Mouse (Mus musculus): ENCODE data around the gene Man1c1. TPM values are rescaled to one million over a fixed set of nuclear protein-coding genes. Genes with fewer than 3 reads are reported as not detected.

The Man1c1 gene
- total and polyA plus RNA-seq, 3 experiments = 0.05 TPM; not detected in 2

- ATAC-seq (ENCODE audit: extremely low read depth, insufficient number of reproducible peaks, low FRiP score, poor library complexity, severe bottlenecking) (no peak), DNase-seq (ENCODE audit: low spot score) (no peak)
- Histone ChIP-seq H3K9me3 (replicated peaks) (no peaks in the 10 kb centered on the region), H3K4me1 (ENCODE audit: insufficient read depth, low read depth, low read length) (peaks cover 80% of the 10 kb centered on the region), H3K4me3 (ENCODE audit: low read depth, low read length) (no peak overlapping the region; the same call in 1 of the 2 replicates), H3K27me3 (ENCODE audit: insufficient read depth, low read length) (no peaks in the 10 kb centered on the region), H3K36me3 (replicated peaks) (peaks cover 98% of the 10 kb centered on the region)
- TF ChIP-seq TAL1 (conservative IDR thresholded peaks at IDR 0.05; ENCODE audit: low read depth, low read length) (no peak), GATA2 (IDR thresholded peaks at IDR 0.05; ENCODE audit: borderline replicate concordance, low read depth, low read length) (no peak), POLR2AphosphoS5 (IDR thresholded peaks at IDR 0.05; ENCODE audit: insufficient replicate concordance, low read depth, low read length) (no peak), GATA1 (IDR thresholded peaks at IDR 0.05; ENCODE audit: borderline replicate concordance, low read length) (no peak), CTCF (IDR thresholded peaks at IDR 0.05; ENCODE audit: low read depth, low read length) (no peak)
Observed at GRCm38 (mm10) chr4:134750263-134750662, 46.2 kb upstream of the Man1c1 start.

- Histone ChIP-seq H3K36me3 (replicated peaks) (peaks cover 98% of the 10 kb centered on the region), H3K9me3 (replicated peaks) (no peaks in the 10 kb centered on the region), H3K4me3 (ENCODE audit: low read depth, low read length) (no peak overlapping the region), H3K27me3 (ENCODE audit: insufficient read depth, low read length) (no peaks in the 10 kb centered on the region), H3K4me1 (ENCODE audit: insufficient read depth, low read depth, low read length) (peaks cover 72% of the 10 kb centered on the region)
- no peak for ATAC-seq (ENCODE audit: extremely low read depth, insufficient number of reproducible peaks, low FRiP score, poor library complexity, severe bottlenecking)
- TF ChIP-seq GATA2 (IDR thresholded peaks at IDR 0.05; ENCODE audit: borderline replicate concordance, low read depth, low read length) (no peak), POLR2AphosphoS5 (IDR thresholded peaks at IDR 0.05; ENCODE audit: insufficient replicate concordance, low read depth, low read length) (no peak), CTCF (IDR thresholded peaks at IDR 0.05; ENCODE audit: low read depth, low read length) (peak; percentile 82)
- peak; percentile 59 for DNase-seq (ENCODE audit: low spot score)
Observed at GRCm38 (mm10) chr4:134749301-134750030, 45.4 kb upstream of the Man1c1 start.

- ATAC-seq (ENCODE audit: extremely low read depth, insufficient number of reproducible peaks, low FRiP score, poor library complexity, severe bottlenecking) = no peak
Observed at GRCm38 (mm10) chr4:134745900-134746661, 42.0 kb upstream of the Man1c1 start.

GRCm38 (mm10) chr4:134743881-134744633 is 40.0 kb upstream of the Man1c1 start:
- H3K9me3 ChIP-seq (replicated peaks) = no peaks in the 10 kb centered on the region
- TF ChIP-seq POLR2AphosphoS5 (IDR thresholded peaks at IDR 0.05; ENCODE audit: insufficient replicate concordance, low read depth, low read length) (no peak), TAL1 (conservative IDR thresholded peaks at IDR 0.05; ENCODE audit: low read depth, low read length) (no peak), CTCF (IDR thresholded peaks at IDR 0.05; ENCODE audit: low read depth, low read length) (no peak), GATA1 (IDR thresholded peaks at IDR 0.05; ENCODE audit: borderline replicate concordance, low read length) (no peak), GATA2 (IDR thresholded peaks at IDR 0.05; ENCODE audit: borderline replicate concordance, low read depth, low read length) (no peak)
- H3K27me3 ChIP-seq (ENCODE audit: insufficient read depth, low read length) = no peaks in the 10 kb centered on the region
- DNase-seq (ENCODE audit: low spot score) = no peak
- no peak overlapping the region for H3K4me3 ChIP-seq (ENCODE audit: low read depth, low read length)
- ATAC-seq (ENCODE audit: extremely low read depth, insufficient number of reproducible peaks, low FRiP score, poor library complexity, severe bottlenecking) = no peak
- H3K36me3 ChIP-seq (replicated peaks) = peaks cover 95% of the 10 kb centered on the region
- H3K4me1 ChIP-seq (ENCODE audit: insufficient read depth, low read depth, low read length) = peaks cover 18% of the 10 kb centered on the region

More at GRCm38 (mm10) chr4:134745900-134746661, 42.0 kb upstream of the Man1c1 start:
- TF ChIP-seq CTCF (IDR thresholded peaks at IDR 0.05; ENCODE audit: low read depth, low read length) (no peak), GATA2 (IDR thresholded peaks at IDR 0.05; ENCODE audit: borderline replicate concordance, low read depth, low read length) (no peak), TAL1 (conservative IDR thresholded peaks at IDR 0.05; ENCODE audit: low read depth, low read length) (no peak), POLR2AphosphoS5 (IDR thresholded peaks at IDR 0.05; ENCODE audit: insufficient replicate concordance, low read depth, low read length) (no peak)
- peaks cover 100% of the 10 kb centered on the region for H3K36me3 ChIP-seq (replicated peaks)
- H3K4me3 ChIP-seq (ENCODE audit: low read depth, low read length) = no peak overlapping the region
- no peaks in the 10 kb centered on the region for H3K9me3 ChIP-seq (replicated peaks)
- no peak for DNase-seq (ENCODE audit: low spot score)
- peaks cover 38% of the 10 kb centered on the region for H3K4me1 ChIP-seq (ENCODE audit: insufficient read depth, low read depth, low read length)
- no peaks in the 10 kb centered on the region for H3K27me3 ChIP-seq (ENCODE audit: insufficient read depth, low read length)

GRCm38 (mm10) chr4:134741949-134742348 is 37.9 kb upstream of the Man1c1 start:
- ATAC-seq (ENCODE audit: extremely low read depth, insufficient number of reproducible peaks, low FRiP score, poor library complexity, severe bottlenecking) (no peak), DNase-seq (ENCODE audit: low spot score) (no peak)
- H3K4me1 ChIP-seq (ENCODE audit: insufficient read depth, low read depth, low read length) = peaks cover 12% of the 10 kb centered on the region
- H3K9me3 ChIP-seq (replicated peaks) = no peaks in the 10 kb centered on the region
- no peak overlapping the region for H3K4me3 ChIP-seq (ENCODE audit: low read depth, low read length)
- peaks cover 94% of the 10 kb centered on the region for H3K36me3 ChIP-seq (replicated peaks)
- TF ChIP-seq GATA1 (IDR thresholded peaks at IDR 0.05; ENCODE audit: borderline replicate concordance, low read length) = no peak
- TF ChIP-seq POLR2AphosphoS5 (IDR thresholded peaks at IDR 0.05; ENCODE audit: insufficient replicate concordance, low read depth, low read length) = no peak
- TF ChIP-seq CTCF (IDR thresholded peaks at IDR 0.05; ENCODE audit: low read depth, low read length) = no peak
- no peak for TF ChIP-seq GATA2 (IDR thresholded peaks at IDR 0.05; ENCODE audit: borderline replicate concordance, low read depth, low read length)
- TF ChIP-seq TAL1 (conservative IDR thresholded peaks at IDR 0.05; ENCODE audit: low read depth, low read length) = no peak
- no peaks in the 10 kb centered on the region for H3K27me3 ChIP-seq (ENCODE audit: insufficient read depth, low read length)

- ATAC-seq (ENCODE audit: extremely low read depth, insufficient number of reproducible peaks, low FRiP score, poor library complexity, severe bottlenecking) (no peak), DNase-seq (ENCODE audit: low spot score) (no peak)
- Histone ChIP-seq H3K9me3 (replicated peaks) (no peaks in the 10 kb centered on the region), H3K4me3 (ENCODE audit: low read depth, low read length) (no peak overlapping the region), H3K4me1 (ENCODE audit: insufficient read depth, low read depth, low read length) (no peaks in the 10 kb centered on the region; the same call in none of the 2 replicates), H3K36me3 (replicated peaks) (peaks cover 88% of the 10 kb centered on the region), H3K27me3 (ENCODE audit: insufficient read depth, low read length) (no peaks in the 10 kb centered on the region)
- TF ChIP-seq TAL1 (conservative IDR thresholded peaks at IDR 0.05; ENCODE audit: low read depth, low read length) (no peak), GATA2 (IDR thresholded peaks at IDR 0.05; ENCODE audit: borderline replicate concordance, low read depth, low read length) (no peak), CTCF (IDR thresholded peaks at IDR 0.05; ENCODE audit: low read depth, low read length) (no peak), GATA1 (IDR thresholded peaks at IDR 0.05; ENCODE audit: borderline replicate concordance, low read length) (no peak), POLR2AphosphoS5 (IDR thresholded peaks at IDR 0.05; ENCODE audit: insufficient replicate concordance, low read depth, low read length) (no peak)
Observed at GRCm38 (mm10) chr4:134740186-134740585, 36.1 kb upstream of the Man1c1 start.

All from G1E (cell line).